Mouse (Mus musculus) midbrain, embryonic 14.5 days (tissue): ENCODE data around the gene Tmem135. TPM values are rescaled to one million over a fixed set of nuclear protein-coding genes. Genes with fewer than 3 reads are reported as not detected.

Experiments
- ATAC-seq: fragments of 200-750 bp; cut with Nextera tagmentation; 2 replicates; pipeline ENCODE4 v1.8.0; 2017; ENCODE audit warnings: moderate number of reproducible peaks, moderate library complexity; ENCODE audit not compliant: low FRiP score, low TSS enrichment
- DNase-seq: peaks from one replicate; pipeline ENCODE4 v3.0.0-alpha.2; 2015
- H3K27ac ChIP-seq: fragments of 300-500 bp; sonication (generic); replicated peaks from 2 replicates; pipeline ENCODE4 v1.5.1; 2014; ENCODE audit warnings: mild to moderate bottlenecking, low read depth, low read length, moderate library complexity
- H3K27me3 ChIP-seq: fragments of 300-500 bp; sonication (generic); 2 replicates; pipeline ENCODE4 v1.6.1; 2014; ENCODE audit warnings: low read length, control low read depth, mixed read lengths; ENCODE audit not compliant: control insufficient read depth, insufficient read depth
- H3K36me3 ChIP-seq: fragments of 300-500 bp; sonication (generic); 2 replicates; pipeline ENCODE4 v1.6.1; 2014; ENCODE audit warnings: low read length, control low read depth; ENCODE audit not compliant: control insufficient read depth, insufficient read depth
- H3K4me1 ChIP-seq: fragments of 300-500 bp; sonication (generic); 2 replicates; pipeline ENCODE4 v1.6.1; 2014; ENCODE audit warnings: mild to moderate bottlenecking, antibody characterized with exemption, low read length, control low read depth; ENCODE audit not compliant: control insufficient read depth, insufficient read depth
- H3K4me2 ChIP-seq: fragments of 300-500 bp; sonication (generic); 2 replicates; pipeline ENCODE4 v1.6.1; 2014; ENCODE audit warnings: mild to moderate bottlenecking, low read length, moderate library complexity
- H3K4me3 ChIP-seq: fragments of 300-500 bp; sonication (generic); replicated peaks from 2 replicates; pipeline ENCODE4 v1.5.1; 2014; ENCODE audit warnings: low read depth, low read length
- H3K9ac ChIP-seq: fragments of 300-500 bp; sonication (generic); replicated peaks from 2 replicates; pipeline ENCODE4 v1.6.1; 2014; ENCODE audit warnings: mild to moderate bottlenecking, low read length, moderate library complexity
- H3K9me3 ChIP-seq: fragments of 300-500 bp; sonication (generic); 2 replicates; pipeline ENCODE4 v1.6.1; 2016; ENCODE audit warnings: low read length, control low read depth, mixed read lengths; ENCODE audit not compliant: control insufficient read depth
- WGBS: fragments of 180-500 bp; shearing (Covaris S2); extraction: QIAGEN DNeasy Blood & Tissue Kit; methylation state at CpG from one replicate; pipeline ENCODE4 v1.1.7; 2014; 5-methylcytosine and 5-hydroxymethylcytosine counted together
- polyA plus RNA-seq: library from polyadenylated mRNA; unstranded; fragments of >200 nt; fragmentation: Nextera tagmentation; extraction: Ambion mirVana; gene quantifications from 2 replicates; pipeline ENCODE4 v1.2.1, GENCODE M21; 2014

Gene Tmem135
- polyA plus RNA-seq, 1 experiment from 2014 or later = 26.4 TPM

DNA sequence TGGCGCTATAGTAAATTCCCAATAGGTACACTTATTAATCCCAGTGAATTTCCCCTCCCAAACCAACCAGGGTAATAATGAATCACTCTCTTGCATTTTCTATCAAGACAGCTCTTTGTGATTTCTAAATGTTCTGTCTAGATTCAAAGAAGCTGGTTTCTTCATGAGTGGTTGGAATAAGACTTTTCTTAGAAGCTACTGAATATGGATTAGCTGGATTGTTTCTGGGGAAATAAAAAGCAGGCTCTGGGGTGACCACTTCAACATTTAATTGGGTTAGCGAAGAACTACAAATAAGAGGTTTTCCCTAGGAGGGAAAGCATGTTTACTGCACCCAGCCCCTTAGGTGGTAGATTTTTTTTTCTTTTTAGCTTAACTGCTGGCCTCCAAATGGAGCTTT lies 3.3 kb downstream of the Tmem135 start:
- no peak overlapping the region for H3K4me3 ChIP-seq
- WGBS = 52% methylated on average over 2 of the region's 2 CpGs
- DNase-seq = no peak
- no peak overlapping the region for H3K27ac ChIP-seq
- no peak overlapping the region for H3K9ac ChIP-seq
- H3K4me1 ChIP-seq = peaks cover 9% of the 10 kb centered on the region; the same call in 1 of the 2 replicates
- peaks cover 14% of the 10 kb centered on the region for H3K27me3 ChIP-seq
- no peaks in the 10 kb centered on the region for H3K36me3 ChIP-seq
- H3K4me2 ChIP-seq = no peak overlapping the region
- ATAC-seq = no peak
- no peaks in the 10 kb centered on the region for H3K9me3 ChIP-seq

- Histone ChIP-seq H3K27me3 (peaks cover 4% of the 10 kb centered on the region; the same call in 1 of the 2 replicates), H3K4me1 (0 out of 2 replicates have a peak, but pooled peaks cover under 1% of the 10 kb centered on the region), H3K4me2 (no peak overlapping the region), H3K4me3 (no peak overlapping the region), H3K36me3 (no peaks in the 10 kb centered on the region), H3K9ac (no peak overlapping the region), H3K27ac (no peak overlapping the region), H3K9me3 (no peaks in the 10 kb centered on the region)
- 69% methylated on average over 3 of the region's 3 CpGs for WGBS
- ATAC-seq = no peak
- no peak for DNase-seq
Observed at GRCm38 (mm10) chr7:89397837-89398534, 6.0 kb downstream of the Tmem135 start.

- ATAC-seq = no peak
Observed at GRCm38 (mm10) chr7:89396386-89396785, 7.6 kb downstream of the Tmem135 start.

DNA sequence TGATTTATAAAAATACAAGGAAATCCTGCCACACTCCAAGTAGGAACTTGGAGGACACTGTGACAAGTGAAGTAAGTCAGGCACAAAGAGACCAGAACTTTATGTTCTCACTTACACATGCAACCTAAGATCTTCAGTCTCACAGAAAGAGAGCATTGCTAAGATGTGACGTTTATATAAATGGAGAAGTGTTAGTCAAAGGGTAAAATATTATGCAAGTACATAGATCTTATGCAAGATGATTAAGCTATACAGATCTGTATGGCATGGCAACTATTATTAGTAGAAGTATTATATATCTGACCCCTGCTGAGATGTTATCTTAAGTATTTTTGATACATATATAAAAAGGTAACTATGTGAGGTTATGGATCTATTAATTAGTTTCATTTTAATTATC lies 8.6 kb downstream of the Tmem135 start:
- H3K9me3 ChIP-seq = no peaks in the 10 kb centered on the region
- no peaks in the 10 kb centered on the region for H3K36me3 ChIP-seq
- H3K27me3 ChIP-seq = no peaks in the 10 kb centered on the region
- no peak overlapping the region for H3K4me2 ChIP-seq
- DNase-seq (no peak), ATAC-seq (no peak)
- no peak overlapping the region for H3K27ac ChIP-seq
- H3K4me3 ChIP-seq = no peak overlapping the region
- no peaks in the 10 kb centered on the region for H3K4me1 ChIP-seq
- 86% methylated on average over 1 of the region's 1 CpGs for WGBS
- H3K9ac ChIP-seq = no peak overlapping the region

More at GRCm38 (mm10) chr7:89396386-89396785, 7.6 kb downstream of the Tmem135 start:
- DNase-seq = no peak
- no peaks in the 10 kb centered on the region for H3K36me3 ChIP-seq
- no peaks in the 10 kb centered on the region for H3K9me3 ChIP-seq
- no peak overlapping the region for H3K4me2 ChIP-seq
- WGBS = 66% methylated on average over 8 of the region's 8 CpGs
- H3K9ac ChIP-seq = no peak overlapping the region
- no peak overlapping the region for H3K27ac ChIP-seq
- no peak overlapping the region for H3K4me3 ChIP-seq
- no peaks in the 10 kb centered on the region for H3K27me3 ChIP-seq
- no peaks in the 10 kb centered on the region for H3K4me1 ChIP-seq

GRCm38 (mm10) chr7:89392825-89393224 lies 11.2 kb downstream of the Tmem135 start:
- Histone ChIP-seq H3K9ac (no peak overlapping the region), H3K4me1 (no peaks in the 10 kb centered on the region), H3K4me2 (no peak overlapping the region), H3K4me3 (no peak overlapping the region), H3K9me3 (no peaks in the 10 kb centered on the region), H3K27ac (no peak overlapping the region), H3K27me3 (no peaks in the 10 kb centered on the region), H3K36me3 (no peaks in the 10 kb centered on the region)
- ATAC-seq = no peak
- 97% methylated on average over 1 of the region's 1 CpGs for WGBS
- DNase-seq = no peak

DNA sequence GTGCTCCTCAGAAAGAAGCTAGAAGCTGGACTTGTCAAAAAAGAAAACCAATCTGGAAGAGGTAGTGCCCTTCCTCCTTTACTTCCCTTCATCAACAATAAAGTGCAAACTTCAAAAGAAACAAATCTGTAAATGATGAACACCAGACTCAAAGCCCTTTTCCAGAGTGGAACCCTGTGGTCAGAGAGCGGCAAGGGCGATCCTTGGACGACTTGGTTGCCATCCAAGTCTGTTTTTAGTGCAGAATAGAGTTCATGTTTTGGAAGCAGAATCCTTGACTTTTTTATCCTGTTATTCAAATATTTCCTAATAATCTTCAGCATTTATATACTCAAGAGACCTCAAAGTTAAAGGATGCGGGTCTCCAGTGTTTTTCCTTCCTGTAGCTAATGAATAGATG lies 11.6 kb downstream of the Tmem135 start:
- DNase-seq = no peak
- Histone ChIP-seq H3K9ac (no peak overlapping the region), H3K27me3 (no peaks in the 10 kb centered on the region), H3K4me1 (no peaks in the 10 kb centered on the region), H3K36me3 (no peaks in the 10 kb centered on the region), H3K27ac (no peak overlapping the region), H3K9me3 (no peaks in the 10 kb centered on the region), H3K4me2 (no peak overlapping the region), H3K4me3 (no peak overlapping the region)
- ATAC-seq = no peak
- 78% methylated on average over 4 of the region's 4 CpGs for WGBS

- no peak overlapping the region for H3K9ac ChIP-seq
- H3K27me3 ChIP-seq = no peaks in the 10 kb centered on the region
- ATAC-seq = no peak
- DNase-seq = no peak
- H3K4me2 ChIP-seq = no peak overlapping the region
- no peaks in the 10 kb centered on the region for H3K36me3 ChIP-seq
- 92% methylated on average over 4 of the region's 4 CpGs for WGBS
- H3K27ac ChIP-seq = no peak overlapping the region
- H3K9me3 ChIP-seq = no peaks in the 10 kb centered on the region
- H3K4me1 ChIP-seq = no peaks in the 10 kb centered on the region
- no peak overlapping the region for H3K4me3 ChIP-seq
Observed at GRCm38 (mm10) chr7:89391831-89392230, 12.2 kb downstream of the Tmem135 start.

DNA sequence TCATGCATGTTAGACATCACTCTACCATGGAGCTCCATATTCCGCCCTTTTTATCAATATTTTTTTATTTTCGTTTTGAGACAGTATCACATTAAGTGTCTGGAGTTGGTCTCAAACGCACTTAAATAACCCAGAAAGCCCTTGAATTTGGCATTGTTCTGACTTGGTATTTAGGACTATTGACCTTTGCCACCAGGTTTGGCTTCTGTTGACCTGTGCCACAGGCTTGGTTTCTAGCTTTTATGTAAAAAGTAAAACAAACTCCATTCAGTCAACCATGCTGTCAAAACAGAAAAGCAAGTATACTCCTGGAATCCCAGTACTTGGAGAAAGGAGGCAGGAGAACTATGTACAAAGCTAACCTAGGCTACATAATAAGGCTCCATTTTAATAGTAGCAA lies 12.7 kb downstream of the Tmem135 start:
- DNase-seq = no peak

GRCm38 (mm10) chr7:89390660-89391059 lies 13.4 kb downstream of the Tmem135 start:
- ATAC-seq (no peak), DNase-seq (no peak)
- H3K4me2 ChIP-seq = no peak overlapping the region
- no peaks in the 10 kb centered on the region for H3K36me3 ChIP-seq
- H3K27ac ChIP-seq = no peak overlapping the region
- H3K4me3 ChIP-seq = no peak overlapping the region
- 81% methylated on average over 2 of the region's 2 CpGs for WGBS
- no peak overlapping the region for H3K9ac ChIP-seq
- no peaks in the 10 kb centered on the region for H3K27me3 ChIP-seq
- no peaks in the 10 kb centered on the region for H3K4me1 ChIP-seq
- no peaks in the 10 kb centered on the region for H3K9me3 ChIP-seq

More for the DNA sequence above, 12.7 kb downstream of the Tmem135 start:
- Histone ChIP-seq H3K9ac (no peak overlapping the region), H3K27ac (no peak overlapping the region), H3K4me1 (no peaks in the 10 kb centered on the region), H3K4me2 (no peak overlapping the region), H3K36me3 (no peaks in the 10 kb centered on the region), H3K27me3 (no peaks in the 10 kb centered on the region), H3K9me3 (no peaks in the 10 kb centered on the region), H3K4me3 (no peak overlapping the region)
- WGBS = 88% methylated on average over 3 of the region's 3 CpGs
- no peak for ATAC-seq
